In the genomic region with DNA sequence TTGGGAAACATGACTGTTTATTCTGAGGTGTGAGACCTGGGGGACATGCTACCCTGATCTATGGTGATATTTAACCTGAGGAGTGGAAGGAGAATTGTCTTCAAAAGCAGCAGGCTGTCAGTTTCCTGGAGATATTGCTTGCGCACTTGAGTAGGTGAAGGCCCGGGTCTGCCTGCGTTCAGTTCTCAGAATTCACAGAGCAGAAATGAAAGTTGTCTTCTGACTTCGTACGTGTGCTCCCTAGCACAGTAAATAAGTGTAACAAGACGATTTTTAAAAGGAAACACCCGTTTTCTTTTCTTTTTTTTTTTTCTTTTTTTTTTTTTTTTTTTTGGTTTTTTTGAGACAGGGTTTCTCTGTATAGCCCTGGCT, we compare ENCODE assay signal across 11 mouse cellular contexts.
DNase-seq lines count a peak whose midpoint lies in the region; ATAC-seq and TF ChIP-seq lines count a peak whose summit lies in the region.
"Had no signal": no experiment of that assay in that cellular context is flagged by ENCODE, and none has a peak within 500 bp of the region (broad histone marks: within the 10 kb centered on the region; RNA-seq: fewer than 3 reads in every experiment).

No protein-coding gene starts in this region.

- TF ChIP-seq RAD21 in CH12.LX (IDR thresholded peaks at IDR 0.05; ENCODE audit: low read depth, low read length), result no peak

- no peak for TF ChIP-seq CTCF in CH12.LX (conservative IDR thresholded peaks at IDR 0.05 in 1 of 2, IDR thresholded peaks at IDR 0.05 in 1 of 2; ENCODE audit: low read depth in 2 of 2, low read length in 2 of 2)
- no peak for TF ChIP-seq CTCF in embryonic fibroblast, embryonic 13.5 days (IDR thresholded peaks at IDR 0.05; ENCODE audit: borderline replicate concordance, insufficient read depth, low read length)
- TF ChIP-seq CTCF in liver, postnatal 0 days (IDR thresholded peaks at IDR 0.05; ENCODE audit: low read depth), result no peak

- H3K79me2 ChIP-seq in CH12.LX (replicated peaks; ENCODE audit: control insufficient read depth, extremely low read depth, insufficient read depth, poor library complexity, severe bottlenecking), result no peaks in the 10 kb centered on the region

- no peaks in the 10 kb centered on the region for H3K36me3 ChIP-seq in lung, embryonic 15.5 days
- no peaks in the 10 kb centered on the region for H3K36me3 ChIP-seq in CH12.LX (replicated peaks in 1 of 2; ENCODE audit: control insufficient read depth in 1 of 2, insufficient read depth in 1 of 2, low read length in 1 of 2)
- no peaks in the 10 kb centered on the region for H3K36me3 ChIP-seq in liver, postnatal 0 days (replicated peaks; ENCODE audit: insufficient read depth, low read length)
- H3K36me3 ChIP-seq: neural tube, embryonic 13.5 days had no signal

- no peak overlapping the region for H3K4me3 ChIP-seq in lung, embryonic 15.5 days
- no peak overlapping the region for H3K4me3 ChIP-seq in CH12.LX (replicated peaks in 1 of 3; ENCODE audit: low read depth in 2 of 3, low read length in 2 of 3, poor library complexity in 1 of 3)
- no peak overlapping the region for H3K4me3 ChIP-seq in embryonic fibroblast, embryonic 13.5 days (ENCODE audit: insufficient read depth, low read length)
- H3K4me3 ChIP-seq in liver, postnatal 0 days (ENCODE audit: low read depth, low read length), result no peak overlapping the region
- H3K4me3 ChIP-seq: forebrain, embryonic 13.5 days; neural tube, embryonic 13.5 days had no signal

- no peak for DNase-seq in lung, postnatal 4 days
- DNase-seq in CH12.LX (ENCODE audit: extremely low read depth), result no peak
- DNase-seq in liver, postnatal 0 days, result no peak
- DNase-seq in left cerebral cortex, postnatal 14 days (ENCODE audit: low spot score in 2 of 2), result no peak
- DNase-seq in embryo, embryonic 11 days, result no peak
- DNase-seq: heart, postnatal 4 days had no signal

- WGBS in lung, embryonic 15.5 days, result 59% methylated on average over 7 of the region's 7 CpGs
- 49% methylated on average over 7 of the region's 7 CpGs for WGBS in liver, postnatal 0 days (ENCODE audit: insufficient replicate concordance)

- dilution Hi-C loops in CH12.LX (cut with MboI; ENCODE audit: extremely low pct_ligation_motif_present, extremely low pct_unique_long_range_greater_than_20kb, low sequenced_read_pairs), result no loop called here

- ATAC-seq in lung, embryonic 15.5 days (ENCODE audit: borderline replicate concordance, extremely low read depth, low FRiP score, low TSS enrichment), result no peak
- ATAC-seq in liver, postnatal 0 days, result no peak
- ATAC-seq: forebrain, embryonic 13.5 days; midbrain, embryonic 16.5 days had no signal

- no peaks in the 10 kb centered on the region for H3K9me3 ChIP-seq in lung, embryonic 15.5 days
- no peaks in the 10 kb centered on the region for H3K9me3 ChIP-seq in CH12.LX (replicated peaks; ENCODE audit: low read length)
- no peaks in the 10 kb centered on the region for H3K9me3 ChIP-seq in liver, postnatal 0 days (ENCODE audit: low read length)
- H3K9me3 ChIP-seq: forebrain, embryonic 13.5 days; neural tube, embryonic 13.5 days had no signal

- intact Hi-C loops in left cerebral cortex, postnatal 14 days (cut with DNase I), result no loop called here

- no peak overlapping the region for H3K9ac ChIP-seq in lung, embryonic 15.5 days
- H3K9ac ChIP-seq in CH12.LX (ENCODE audit: insufficient read depth, low read depth), result no peak overlapping the region
- no peak overlapping the region for H3K9ac ChIP-seq in liver, postnatal 0 days (replicated peaks)
- H3K9ac ChIP-seq: forebrain, embryonic 13.5 days; neural tube, embryonic 13.5 days had no signal

- in situ Hi-C loops in CH12.LX (cut with MboI; ENCODE audit: low pct_ligation_motif_present, low pct_unique_long_range_greater_than_20kb, low sequenced_read_pairs), result no loop called here

- peaks cover 40% of the 10 kb centered on the region for H3K4me1 ChIP-seq in lung, embryonic 15.5 days
- peaks cover 9 to 17% of the 10 kb centered on the region in 2 experiments for H3K4me1 ChIP-seq in CH12.LX (ENCODE audit: control insufficient read depth in 1 of 2, insufficient read depth in 2 of 2)
- peaks cover 12% of the 10 kb centered on the region for H3K4me1 ChIP-seq in embryonic fibroblast, embryonic 13.5 days (ENCODE audit: control insufficient read depth, insufficient read depth, low read length)
- H3K4me1 ChIP-seq in liver, postnatal 0 days (ENCODE audit: insufficient read depth), result peaks cover 17% of the 10 kb centered on the region

- TF ChIP-seq EP300 in CH12.LX (IDR thresholded peaks at IDR 0.05; ENCODE audit: low read length), result no peak
- TF ChIP-seq EP300 in liver, postnatal 0 days (IDR thresholded peaks at IDR 0.05; ENCODE audit: low read depth), result no peak

- TF ChIP-seq POLR2A in CH12.LX (IDR thresholded peaks at IDR 0.05; ENCODE audit: low read depth, low read length), result no peak
- TF ChIP-seq POLR2A in embryonic fibroblast, embryonic 13.5 days (IDR thresholded peaks at IDR 0.05; ENCODE audit: low read depth, low read length), result no peak

- H3K27me3 ChIP-seq in lung, embryonic 15.5 days, result no peaks in the 10 kb centered on the region
- H3K27me3 ChIP-seq in CH12.LX (replicated peaks), result no peaks in the 10 kb centered on the region
- H3K27me3 ChIP-seq in liver, postnatal 0 days (ENCODE audit: insufficient read depth, low read length), result no peaks in the 10 kb centered on the region
- H3K27me3 ChIP-seq: forebrain, embryonic 13.5 days had no signal

- peak overlapping the region; percentile 71 for H3K27ac ChIP-seq in lung, embryonic 15.5 days
- H3K27ac ChIP-seq in CH12.LX (ENCODE audit: insufficient read depth, low read depth), result no peak overlapping the region
- H3K27ac ChIP-seq in embryonic fibroblast, embryonic 13.5 days (ENCODE audit: insufficient read depth, low read length), result peak overlapping the region; percentile 61
- H3K27ac ChIP-seq in liver, postnatal 0 days (ENCODE audit: low read depth), result peak overlapping the region; percentile 71
- H3K27ac ChIP-seq: forebrain, embryonic 13.5 days; neural tube, embryonic 13.5 days had no signal

- H3K4me2 ChIP-seq in lung, embryonic 15.5 days, result no peak overlapping the region
- no peak overlapping the region for H3K4me2 ChIP-seq in CH12.LX (ENCODE audit: insufficient read depth, low read depth, poor library complexity, severe bottlenecking)
- no peak overlapping the region for H3K4me2 ChIP-seq in liver, postnatal 0 days (ENCODE audit: low read depth, low read length)
- H3K4me2 ChIP-seq: forebrain, embryonic 13.5 days; neural tube, embryonic 13.5 days had no signal

TF ChIP-seq in CH12.LX, 34 proteins besides CTCF, POLR2A, EP300 and RAD21:
- TF ChIP-seq IRF4 (IDR thresholded peaks at IDR 0.05; ENCODE audit: low read depth, low read length) (no peak), PAX5 (IDR thresholded peaks at IDR 0.05; ENCODE audit: low read length) (no peak), ZNF384 (IDR thresholded peaks at IDR 0.05; ENCODE audit: low read depth, low read length) (0 out of 2 replicates have a peak, but pooled peaks have one; percentile 15), MAX (IDR thresholded peaks at IDR 0.05; ENCODE audit: low read length) (no peak), JUND (conservative IDR thresholded peaks at IDR 0.05; ENCODE audit: low read depth, low read length) (no peak)
